Mouse (Mus musculus) liver, postnatal 0 days (tissue): ENCODE data around the gene Sympk. TPM values are rescaled to one million over a fixed set of nuclear protein-coding genes. Genes with fewer than 3 reads are reported as not detected.

Source experiments
- ATAC-seq: fragments of 200-750 bp; cut with Nextera tagmentation; 2 replicates; pipeline ENCODE4 v1.8.0; 2017; ENCODE audit warnings: mild to moderate bottlenecking, moderate library complexity
- DNase-seq: peaks from one replicate; pipeline ENCODE4 v3.0.0-alpha.2; 2016
- H3K27ac ChIP-seq: fragments of 300-500 bp; sonication (generic); 2 replicates; pipeline ENCODE4 v1.5.1; 2014; ENCODE audit warnings: antibody characterized with exemption, moderate library complexity, mild to moderate bottlenecking, low read depth
- H3K27me3 ChIP-seq: fragments of 300-500 bp; sonication (generic); 2 replicates; pipeline ENCODE4 v1.6.1; 2014; ENCODE audit warnings: low read length, control low read depth, mixed read lengths; ENCODE audit not compliant: insufficient read depth
- H3K36me3 ChIP-seq: fragments of 300-500 bp; sonication (generic); replicated peaks from 2 replicates; pipeline ENCODE4 v1.6.1; 2014; ENCODE audit warnings: mild to moderate bottlenecking, control low read depth, low read length, moderate library complexity, mixed read lengths; ENCODE audit not compliant: insufficient read depth
- H3K4me1 ChIP-seq: fragments of 300-500 bp; sonication (generic); 2 replicates; pipeline ENCODE4 v1.6.1; 2014; ENCODE audit warnings: antibody characterized with exemption, mild to moderate bottlenecking, control low read depth; ENCODE audit not compliant: insufficient read depth
- H3K4me2 ChIP-seq: fragments of 300-500 bp; sonication (generic); 2 replicates; pipeline ENCODE4 v1.6.1; 2014; ENCODE audit warnings: low read depth, mild to moderate bottlenecking, low read length, moderate library complexity, mixed read lengths
- H3K4me3 ChIP-seq: fragments of 300-500 bp; sonication (generic); 2 replicates; pipeline ENCODE4 v1.5.1; 2014; ENCODE audit warnings: low read depth, low read length
- H3K9ac ChIP-seq: fragments of 300-500 bp; sonication (generic); replicated peaks from 2 replicates; pipeline ENCODE4 v1.6.1; 2014; ENCODE audit warnings: mild to moderate bottlenecking, moderate library complexity
- H3K9me3 ChIP-seq: fragments of 300-500 bp; sonication (generic); 2 replicates; pipeline ENCODE4 v1.6.1; 2016; ENCODE audit warnings: mild to moderate bottlenecking, control low read depth, low read length, mixed read lengths
- CTCF ChIP-seq: sonication (generic); IDR thresholded peaks from 2 replicates; pipeline ENCODE4 v1.5.1; 2016; ENCODE audit warnings: antibody characterized with exemption, low read depth
- EP300 ChIP-seq: IDR thresholded peaks from 2 replicates; pipeline ENCODE4 v1.6.1; 2016; ENCODE audit warnings: antibody characterized with exemption, low read depth, mild to moderate bottlenecking
- WGBS: fragments of 180-500 bp; shearing (Covaris S2); extraction: QIAGEN DNeasy Blood & Tissue Kit; methylation state at CpG from one replicate; pipeline ENCODE4 v1.1.7; 2014; ENCODE audit not compliant: insufficient replicate concordance; 5-methylcytosine and 5-hydroxymethylcytosine counted together
- polyA plus RNA-seq: library from polyadenylated mRNA; unstranded; fragments of >200 nt; fragmentation: Nextera tagmentation; extraction: Ambion mirVana; gene quantifications from 2 replicates; pipeline ENCODE4 v1.2.1, GENCODE M21; 2015

The Sympk gene
- polyA plus RNA-seq, 1 experiment from 2014 or later = 6.9 TPM

DNA sequence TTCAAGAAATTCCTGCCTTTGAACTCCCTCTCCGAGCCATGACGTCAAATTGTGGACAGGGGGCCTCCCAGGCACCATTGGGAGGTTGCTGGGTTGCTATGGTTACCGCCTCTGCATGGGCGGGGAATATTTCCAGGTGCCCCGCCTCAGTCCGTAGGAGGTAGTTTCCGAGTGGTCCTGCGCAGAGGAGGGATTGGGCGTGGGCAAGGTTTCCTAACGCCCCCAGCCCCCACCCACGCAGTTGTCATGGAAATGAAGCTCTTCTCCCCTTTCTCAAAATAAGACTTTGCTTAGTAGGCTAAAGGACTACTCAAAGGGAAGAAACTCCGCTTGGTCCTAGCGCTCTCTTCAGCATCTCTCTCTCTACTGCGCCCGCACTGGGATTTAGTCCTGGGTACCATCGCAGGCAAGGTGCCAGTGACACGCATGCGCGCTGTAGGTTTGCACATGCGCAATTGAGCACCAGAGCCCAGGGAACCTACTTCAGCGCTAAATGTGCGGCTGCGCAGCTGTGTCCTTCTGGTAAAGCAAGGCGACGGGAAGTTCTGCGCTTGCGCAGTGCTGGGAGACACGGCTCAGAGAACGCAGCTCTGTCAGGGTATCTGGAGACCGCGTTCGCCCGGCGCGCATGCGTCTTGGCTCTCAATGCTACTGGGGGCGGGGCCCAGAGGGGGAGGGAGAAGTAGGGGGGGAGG lies 33.4 kb upstream of the Sympk start, which contains the start of gene Mypop:
Gene Mypop (plus strand): TSS at position 645 of the 695 bp plus-strand sequence.
- Histone ChIP-seq H3K27me3 (peaks cover 54% of the 10 kb centered on the region), H3K27ac (no peak within 1 kb of the TSS), H3K4me3 (peak within 1 kb of the TSS; percentile 45), H3K9ac (0 out of 2 replicates have a peak within 1 kb of the TSS, but pooled peaks have one; percentile 11), H3K4me2 (peak within 1 kb of the TSS; percentile 78), H3K36me3 (peaks cover 8% of the 10 kb centered on the region; the same call in 1 of the 2 replicates), H3K9me3 (no peaks in the 10 kb centered on the region), H3K4me1 (peaks cover 16% of the 10 kb centered on the region)
- TF ChIP-seq CTCF = no peak
- TF ChIP-seq EP300 = no peak
- WGBS = 0% methylated on average over 36 of the region's 37 CpGs
- peak; percentile 96 for DNase-seq
- peak; percentile 95 for ATAC-seq

GRCm38 (mm10) chr7:18991660-18992293 lies 32.4 kb upstream of the Sympk start:
- Histone ChIP-seq H3K27me3 (peaks cover 54% of the 10 kb centered on the region), H3K4me1 (peaks cover 16% of the 10 kb centered on the region), H3K9ac (0 out of 2 replicates have a peak overlapping the region, but pooled peaks have one; percentile 11), H3K36me3 (peaks cover 10% of the 10 kb centered on the region; the same call in 1 of the 2 replicates), H3K4me3 (peak overlapping the region; percentile 45), H3K27ac (no peak overlapping the region), H3K9me3 (no peaks in the 10 kb centered on the region), H3K4me2 (peak overlapping the region; percentile 78)
- ATAC-seq = no peak
- no peak for DNase-seq
- no peak for TF ChIP-seq CTCF
- no peak for TF ChIP-seq EP300
- WGBS = 1% methylated on average over 50 of the region's 59 CpGs

GRCm38 (mm10) chr7:18992294-18992675 lies 31.9 kb upstream of the Sympk start:
- H3K9me3 ChIP-seq = no peaks in the 10 kb centered on the region
- peaks cover 54% of the 10 kb centered on the region for H3K27me3 ChIP-seq
- H3K27ac ChIP-seq = no peak overlapping the region
- ATAC-seq (no peak), DNase-seq (no peak)
- WGBS = 6% methylated on average over 24 of the region's 31 CpGs
- peak overlapping the region; percentile 78 for H3K4me2 ChIP-seq
- no peak overlapping the region for H3K9ac ChIP-seq
- H3K4me1 ChIP-seq = peaks cover 16% of the 10 kb centered on the region
- H3K4me3 ChIP-seq = peak overlapping the region; percentile 45
- TF ChIP-seq EP300 = no peak
- TF ChIP-seq CTCF = no peak
- H3K36me3 ChIP-seq = peaks cover 10% of the 10 kb centered on the region; the same call in 1 of the 2 replicates

GRCm38 (mm10) chr7:18993036-18993435 lies 31.1 kb upstream of the Sympk start:
- 83% methylated on average over 5 of the region's 5 CpGs for WGBS
- H3K9ac ChIP-seq = no peak overlapping the region
- peaks cover 51% of the 10 kb centered on the region for H3K27me3 ChIP-seq
- no peaks in the 10 kb centered on the region for H3K9me3 ChIP-seq
- no peak overlapping the region for H3K4me2 ChIP-seq
- TF ChIP-seq CTCF (no peak), EP300 (no peak)
- no peak for ATAC-seq
- no peak overlapping the region for H3K4me3 ChIP-seq
- DNase-seq = no peak
- no peak overlapping the region for H3K27ac ChIP-seq
- H3K4me1 ChIP-seq = peaks cover 16% of the 10 kb centered on the region
- peaks cover 10% of the 10 kb centered on the region; the same call in 1 of the 2 replicates for H3K36me3 ChIP-seq

- 57% methylated on average over 9 of the region's 9 CpGs for WGBS
- peaks cover 10% of the 10 kb centered on the region; the same call in 1 of the 2 replicates for H3K36me3 ChIP-seq
- H3K4me1 ChIP-seq = peaks cover 23% of the 10 kb centered on the region
- TF ChIP-seq EP300 = no peak
- peak; percentile 19; the same call in 1 of the 2 replicates for TF ChIP-seq CTCF
- H3K4me2 ChIP-seq = no peak overlapping the region
- H3K9me3 ChIP-seq = no peaks in the 10 kb centered on the region
- DNase-seq (no peak), ATAC-seq (no peak)
- no peaks in the 10 kb centered on the region for H3K27me3 ChIP-seq
- H3K9ac ChIP-seq = no peak overlapping the region
- H3K27ac ChIP-seq = no peak overlapping the region
- no peak overlapping the region for H3K4me3 ChIP-seq
Measured at GRCm38 (mm10) chr7:18998835-18999234, 25.3 kb upstream of the Sympk start.

- Histone ChIP-seq H3K27me3 (no peaks in the 10 kb centered on the region), H3K4me1 (peaks cover 34% of the 10 kb centered on the region), H3K36me3 (peaks cover 11% of the 10 kb centered on the region; the same call in 1 of the 2 replicates), H3K4me2 (peak overlapping the region; percentile 98), H3K27ac (peak overlapping the region; percentile 64), H3K9me3 (no peaks in the 10 kb centered on the region), H3K4me3 (peak overlapping the region; percentile 56), H3K9ac (peak overlapping the region; percentile 60)
- TF ChIP-seq EP300 = no peak
- no peak for TF ChIP-seq CTCF
- ATAC-seq (no peak), DNase-seq (peak; percentile 30)
- 44% methylated on average over 10 of the region's 10 CpGs for WGBS
Measured at GRCm38 (mm10) chr7:19000421-19000820, 23.8 kb upstream of the Sympk start.
